Mouse (Mus musculus) gastrocnemius, adult 18-20 months (tissue): ENCODE measurements around the gene Dhcr24. TPM values are rescaled to one million over a fixed set of nuclear protein-coding genes. Genes with fewer than 3 reads are reported as not detected.

Experiments
- DNase-seq: peaks from one replicate; pipeline ENCODE4 v3.0.0; 2021; ENCODE audit warnings: low spot score
- total RNA-seq, 2 experiments: library from RNA; stranded (reverse); gene quantifications; 2 replicates each; pipeline ENCODE4 v1.2.3; 2021

The Dhcr24 gene
- total RNA-seq, 2 experiments from 2014 or later = 3.3 to 3.4 TPM

DNA sequence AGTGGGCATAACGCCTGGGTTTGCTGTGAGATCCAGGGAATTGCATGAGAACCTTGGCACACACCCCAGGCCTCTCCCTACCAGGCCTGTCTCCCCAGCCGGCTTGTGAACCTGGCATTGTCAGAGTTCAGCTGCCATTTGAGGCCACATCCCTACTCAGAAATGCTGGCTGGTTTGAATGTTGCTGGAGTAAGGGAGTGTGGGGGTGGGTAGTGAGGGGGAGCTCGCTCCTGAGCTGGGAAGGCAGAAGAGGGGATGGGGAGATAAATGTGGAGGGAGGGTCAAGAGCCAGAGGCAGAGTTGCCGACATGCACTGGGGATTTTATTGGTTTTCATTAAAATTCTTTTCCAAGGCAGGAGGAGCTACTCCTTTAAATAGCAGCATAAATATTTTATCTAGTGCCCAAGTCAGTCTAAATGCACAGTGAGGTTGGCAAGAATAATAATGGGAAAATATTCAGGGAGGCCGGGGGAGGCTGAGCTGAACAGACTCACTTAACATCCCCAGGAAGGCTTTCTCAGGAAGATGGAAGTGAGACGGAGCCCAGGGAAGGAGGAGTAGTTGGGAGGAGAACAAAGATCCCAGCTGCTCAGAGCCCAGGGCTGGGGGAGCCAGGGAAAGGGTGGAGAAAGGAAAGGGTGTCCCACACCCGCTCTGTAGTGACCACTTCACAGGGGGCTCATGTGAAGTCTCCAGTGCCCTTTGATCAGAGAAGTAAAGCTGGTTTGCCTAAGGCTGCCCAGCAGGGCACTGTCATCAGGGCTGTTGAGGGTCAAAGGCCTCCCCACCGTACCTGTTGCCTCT, 72.6 kb downstream of the Dhcr24 start:
- no peak for DNase-seq

- no peak for DNase-seq
Measured at GRCm38 (mm10) chr4:106634086-106634479, 73.2 kb downstream of the Dhcr24 start.

Other genes with a start within 250 kb of the Dhcr24 start
- gene Usp24, start 244.8 kb upstream of the Dhcr24 start, total RNA-seq = 10 to 100 TPM; 61.6 to 71.1 TPM
- not detected for gene Pcsk9, start 96.7 kb upstream of the Dhcr24 start, total RNA-seq
- not detected for gene Bsnd, start 68.8 kb upstream of the Dhcr24 start, total RNA-seq
- gene Lexm, start 56.2 kb downstream of the Dhcr24 start, total RNA-seq = not detected
- gene Ttc22, start 61.4 kb downstream of the Dhcr24 start, total RNA-seq = under 1 TPM in 1 of 2 experiments, not detected in 1; 0.09 TPM
- gene Pars2, start 90.0 kb downstream of the Dhcr24 start, total RNA-seq = 1 to 10 TPM; 2.4 to 3.4 TPM
- gene Ttc4, start 117.9 kb downstream of the Dhcr24 start, total RNA-seq = 10 to 100 TPM; 26.1 to 27.5 TPM
- under 1 TPM; 0.09 to 0.50 TPM for gene Mroh7, start 169.9 kb downstream of the Dhcr24 start, total RNA-seq
- gene Fam151a, start 172.9 kb downstream of the Dhcr24 start, total RNA-seq = not detected
- 10 to 100 TPM in 1 of 2 experiments, 1 to 10 TPM in 1; 9.9 to 13.2 TPM for gene Acot11, start 244.0 kb downstream of the Dhcr24 start, total RNA-seq